Mouse (Mus musculus): ENCODE data around the gene C2cd4a.

- TF ChIP-seq CTCF (IDR thresholded peaks at IDR 0.05; ENCODE audit: low read depth) (no peak), EP300 (IDR thresholded peaks at IDR 0.05; ENCODE audit: low read depth) (no peak)
Measured at GRCm38 (mm10) chr9:67813171-67813570, 19.0 kb downstream of the C2cd4a start.

Data from heart, postnatal 0 days (tissue).